Mouse (Mus musculus): Measurements from ENCODE around the gene Olfr1448. TPM values are rescaled to one million over a fixed set of nuclear protein-coding genes. Genes with fewer than 3 reads are reported as not detected.
"Not testable (repeated sequence)": the region's sequence is repeated elsewhere in the genome, so short reads cannot be mapped to it uniquely, and the experiment has no call there.

Olfr1448 gene
- total RNA-seq (2015) (not detected in 2 replicates), total RNA-seq (2017) (not detected in 2 replicates)

DNA sequence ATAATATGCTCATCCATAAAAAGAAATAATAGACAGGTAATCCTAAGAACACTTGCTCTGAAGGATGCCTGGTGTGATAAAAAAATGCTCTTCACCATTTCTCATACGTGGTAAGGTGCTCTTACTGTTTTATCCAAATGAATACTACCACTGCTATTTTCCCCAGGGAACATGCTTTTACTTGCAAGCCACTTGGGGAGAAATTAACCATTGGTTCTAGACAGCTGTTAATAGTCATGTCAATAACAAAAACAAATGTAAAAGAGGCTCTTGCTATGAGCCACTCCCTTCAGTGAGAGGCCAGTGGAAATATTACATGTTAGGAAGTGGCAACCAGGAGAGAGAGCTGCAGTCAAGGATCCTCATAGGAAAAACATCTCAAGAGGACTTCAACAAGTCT, at the start of gene Olfr1448:
Olfr1448 (minus strand) TSS at position 101 of the 400 bp plus-strand sequence.
- ATAC-seq (replicated peaks; ENCODE audit: poor library complexity): no peak

GRCm38 (mm10) chr19:12970082-12970481, 45.9 kb upstream of the Olfr1448 start:
- not testable (repeated sequence) for ATAC-seq (replicated peaks; ENCODE audit: poor library complexity)

DNA sequence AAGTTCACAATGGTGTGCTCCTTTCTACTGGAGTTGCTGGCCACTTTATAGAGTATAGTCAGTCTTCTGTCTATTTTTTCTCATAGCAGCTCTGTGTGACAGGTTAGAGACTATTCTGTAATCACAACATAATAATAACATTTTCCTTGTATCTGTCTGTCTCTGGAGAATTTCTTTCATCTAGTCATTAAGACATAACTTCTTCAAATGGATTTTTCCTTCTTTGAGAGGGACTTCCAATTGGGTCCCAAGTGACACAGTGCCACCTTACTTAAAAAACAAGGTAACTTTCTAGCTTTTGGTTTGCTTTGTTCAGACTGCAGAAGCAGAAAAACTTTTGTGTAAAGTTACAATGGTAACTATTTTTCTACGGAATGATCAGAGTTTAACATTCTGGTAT, 25.7 kb upstream of the Olfr1448 start, which contains the start of gene Olfr1450:
Olfr1450 (plus strand) TSS at position 301 of the 400 bp plus-strand sequence.
- ATAC-seq (replicated peaks; ENCODE audit: poor library complexity): no peak

DNA sequence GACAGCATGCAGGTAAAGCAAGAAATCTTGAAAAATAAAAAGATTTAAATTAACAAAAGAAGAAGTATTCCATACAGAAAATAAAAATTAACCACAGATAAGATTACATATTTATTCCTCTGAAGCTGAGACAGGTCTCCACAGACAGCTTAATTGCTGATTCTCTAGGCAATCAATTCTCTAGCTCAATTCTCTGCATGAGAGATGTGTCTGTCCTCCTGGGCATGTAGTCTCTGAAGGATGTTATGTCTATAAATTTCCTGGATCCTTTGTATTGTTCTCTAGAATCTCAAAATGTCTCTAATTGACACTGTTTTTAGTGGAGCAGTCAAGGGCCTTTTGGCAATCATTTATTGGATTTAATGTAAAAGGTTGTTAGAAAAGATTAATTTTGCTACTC, 6.3 kb upstream of the Olfr1448 start, which contains the start of gene Olfr1449:
Olfr1449 (plus strand) TSS at position 301 of the 400 bp plus-strand sequence.
- no peak for ATAC-seq (replicated peaks; ENCODE audit: poor library complexity)

- ATAC-seq (replicated peaks; ENCODE audit: poor library complexity): no peak
Measured at GRCm38 (mm10) chr19:12903643-12904042, 20.6 kb downstream of the Olfr1448 start, which contains the start of gene Olfr1447. Gene Olfr1447, minus strand, starts transcription at chr19:12903743.

DNA sequence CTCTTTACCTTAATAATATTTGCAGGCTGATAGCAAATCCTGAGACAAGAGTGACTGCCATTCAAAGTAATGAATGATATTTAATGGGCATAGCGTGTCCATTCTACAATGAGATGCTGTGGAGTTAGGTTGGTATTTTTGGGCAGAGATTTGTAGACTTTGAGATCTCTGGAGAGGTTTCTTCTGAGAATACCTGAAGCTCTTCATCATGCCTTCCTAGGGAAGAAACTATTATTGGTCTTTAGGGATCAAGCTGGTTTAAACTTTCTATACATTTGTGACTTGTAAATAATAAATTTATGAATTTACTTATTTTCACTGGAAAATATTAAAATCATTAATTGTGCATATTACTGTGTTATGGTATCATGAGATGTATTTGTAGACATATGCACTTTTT, 30.8 kb downstream of the Olfr1448 start, which contains the start of gene Olfr1446:
Olfr1446 (minus strand) TSS at position 101 of the 400 bp plus-strand sequence.
- ATAC-seq (replicated peaks; ENCODE audit: poor library complexity): no peak

DNA sequence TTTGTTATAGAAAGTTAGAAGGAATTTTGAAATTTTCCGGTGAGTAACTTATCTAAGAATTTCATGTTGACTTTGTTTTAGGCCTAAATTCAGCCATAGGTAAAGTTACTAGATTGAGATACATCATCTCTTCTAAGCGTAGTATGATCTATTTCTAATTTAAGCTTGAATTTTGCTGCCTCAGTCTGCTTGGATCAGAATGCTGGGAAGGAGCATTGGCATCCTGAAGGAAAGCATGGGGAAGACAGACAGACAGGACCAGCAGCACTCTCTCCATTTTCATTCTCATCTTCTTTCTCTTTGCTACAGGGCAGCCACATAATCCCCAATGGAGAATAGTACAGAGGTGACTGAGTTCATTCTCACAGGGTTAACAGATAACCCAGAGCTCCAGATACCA, 40.7 kb downstream of the Olfr1448 start, which contains the start of gene Olfr1445:
Olfr1445 (plus strand) TSS at position 301 of the 400 bp plus-strand sequence.
- no peak for ATAC-seq (replicated peaks; ENCODE audit: poor library complexity)

Other genes with a start within 250 kb of the Olfr1448 start
- not detected in 2 replicates for gene Olfr1443, start 246.3 kb downstream of the Olfr1448 start, total RNA-seq (2015)
- gene Olfr1443, start 246.3 kb downstream of the Olfr1448 start, total RNA-seq (2017): not detected in 2 replicates
- gene Keg1, start 228.6 kb downstream of the Olfr1448 start, total RNA-seq (2015): not detected in 2 replicates
- not detected in 2 replicates for gene Keg1, start 228.6 kb downstream of the Olfr1448 start, total RNA-seq (2017)
- gene Cntf, start 158.8 kb downstream of the Olfr1448 start, total RNA-seq (2015): 5.2 and 5.9 TPM in 2 replicates
- 1.1 and 3.0 TPM in 2 replicates for gene Cntf, start 158.8 kb downstream of the Olfr1448 start, total RNA-seq (2017)
- 70.4 and 79.9 TPM in 2 replicates for gene Zfp91, start 128.3 kb downstream of the Olfr1448 start, total RNA-seq (2015)
- gene Zfp91, start 128.3 kb downstream of the Olfr1448 start, total RNA-seq (2017): 85.2 and 92.8 TPM in 2 replicates
- gene Lpxn, start 128.2 kb downstream of the Olfr1448 start, total RNA-seq (2015): 4.6 and 9.2 TPM in 2 replicates
- gene Lpxn, start 128.2 kb downstream of the Olfr1448 start, total RNA-seq (2017): 5.1 and 6.2 TPM in 2 replicates
- not detected in 2 replicates for gene Gm5244, start 77.7 kb downstream of the Olfr1448 start, total RNA-seq (2015)
- not detected in 2 replicates for gene Gm5244, start 77.7 kb downstream of the Olfr1448 start, total RNA-seq (2017)
- gene Olfr1444, start 67.1 kb downstream of the Olfr1448 start, total RNA-seq (2015): not detected in 2 replicates
- not detected in 2 replicates for gene Olfr1444, start 67.1 kb downstream of the Olfr1448 start, total RNA-seq (2017)
- gene Olfr1445, start 40.6 kb downstream of the Olfr1448 start, total RNA-seq (2015): not detected in 2 replicates
- not detected in 2 replicates for gene Olfr1445, start 40.6 kb downstream of the Olfr1448 start, total RNA-seq (2017)
- not detected in 2 replicates for gene Olfr1446, start 30.9 kb downstream of the Olfr1448 start, total RNA-seq (2015)
- not detected in 2 replicates for gene Olfr1446, start 30.9 kb downstream of the Olfr1448 start, total RNA-seq (2017)
- not detected in 2 replicates for gene Olfr1447, start 20.7 kb downstream of the Olfr1448 start, total RNA-seq (2015)
- not detected in 2 replicates for gene Olfr1447, start 20.7 kb downstream of the Olfr1448 start, total RNA-seq (2017)
- gene Olfr1449, start 6.4 kb upstream of the Olfr1448 start, total RNA-seq (2015): not detected in 2 replicates
- gene Olfr1449, start 6.4 kb upstream of the Olfr1448 start, total RNA-seq (2017): not detected in 2 replicates
- not detected in 2 replicates for gene Olfr1450, start 25.8 kb upstream of the Olfr1448 start, total RNA-seq (2015)
- gene Olfr1450, start 25.8 kb upstream of the Olfr1448 start, total RNA-seq (2017): not detected in 2 replicates
- gene Olfr1451, start 70.6 kb upstream of the Olfr1448 start, total RNA-seq (2015): not detected in 2 replicates
- gene Olfr1451, start 70.6 kb upstream of the Olfr1448 start, total RNA-seq (2017): not detected in 2 replicates
- gene Olfr1453, start 103.9 kb upstream of the Olfr1448 start, total RNA-seq (2015): not detected in 2 replicates
- gene Olfr1453, start 103.9 kb upstream of the Olfr1448 start, total RNA-seq (2017): not detected in 2 replicates
- gene Olfr1454, start 136.2 kb upstream of the Olfr1448 start, total RNA-seq (2015): not detected in 2 replicates
- gene Olfr1454, start 136.2 kb upstream of the Olfr1448 start, total RNA-seq (2017): not detected in 2 replicates
- not detected in 2 replicates for gene Olfr1457, start 173.5 kb upstream of the Olfr1448 start, total RNA-seq (2015)
- gene Olfr1457, start 173.5 kb upstream of the Olfr1448 start, total RNA-seq (2017): not detected in 2 replicates
- gene Olfr1458, start 182.4 kb upstream of the Olfr1448 start, total RNA-seq (2015): not detected in 2 replicates
- not detected in 2 replicates for gene Olfr1458, start 182.4 kb upstream of the Olfr1448 start, total RNA-seq (2017)
- not detected in 2 replicates for gene Olfr1459, start 225.1 kb upstream of the Olfr1448 start, total RNA-seq (2015)
- gene Olfr1459, start 225.1 kb upstream of the Olfr1448 start, total RNA-seq (2017): not detected in 2 replicates
- gene Olfr1461, start 238.6 kb upstream of the Olfr1448 start, total RNA-seq (2015): not detected in 2 replicates
- not detected in 2 replicates for gene Olfr1461, start 238.6 kb upstream of the Olfr1448 start, total RNA-seq (2017)